Mouse (Mus musculus): ENCODE measurements around the gene Prkaa2.

The Prkaa2 gene

GRCm38 (mm10) chr4:105109199-105109989 is at the start of gene Prkaa2:
TSS of gene Prkaa2 (minus strand) at chr4:105109890.
- peak; percentile 69 for DNase-seq (ENCODE audit: extremely low spot score)

DNA sequence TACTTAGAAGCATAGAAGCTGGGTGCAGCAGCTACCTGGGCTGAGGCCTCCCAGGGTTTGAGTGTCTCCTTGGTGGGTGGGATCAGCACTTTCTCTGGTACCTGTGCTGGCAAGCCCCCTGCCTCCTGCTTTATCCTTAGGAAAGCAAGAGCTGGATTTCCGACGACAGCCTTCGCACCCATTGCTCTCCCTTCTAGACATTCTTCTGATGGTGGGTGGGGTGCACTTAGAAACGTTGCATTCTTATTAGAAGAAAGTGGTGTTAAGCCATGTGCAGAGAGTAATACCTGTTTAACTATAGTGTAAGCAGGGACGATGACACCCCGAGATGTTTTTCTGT is 49.8 kb upstream of the Prkaa2 start:
- DNase-seq (ENCODE audit: extremely low spot score) = no peak

DNA sequence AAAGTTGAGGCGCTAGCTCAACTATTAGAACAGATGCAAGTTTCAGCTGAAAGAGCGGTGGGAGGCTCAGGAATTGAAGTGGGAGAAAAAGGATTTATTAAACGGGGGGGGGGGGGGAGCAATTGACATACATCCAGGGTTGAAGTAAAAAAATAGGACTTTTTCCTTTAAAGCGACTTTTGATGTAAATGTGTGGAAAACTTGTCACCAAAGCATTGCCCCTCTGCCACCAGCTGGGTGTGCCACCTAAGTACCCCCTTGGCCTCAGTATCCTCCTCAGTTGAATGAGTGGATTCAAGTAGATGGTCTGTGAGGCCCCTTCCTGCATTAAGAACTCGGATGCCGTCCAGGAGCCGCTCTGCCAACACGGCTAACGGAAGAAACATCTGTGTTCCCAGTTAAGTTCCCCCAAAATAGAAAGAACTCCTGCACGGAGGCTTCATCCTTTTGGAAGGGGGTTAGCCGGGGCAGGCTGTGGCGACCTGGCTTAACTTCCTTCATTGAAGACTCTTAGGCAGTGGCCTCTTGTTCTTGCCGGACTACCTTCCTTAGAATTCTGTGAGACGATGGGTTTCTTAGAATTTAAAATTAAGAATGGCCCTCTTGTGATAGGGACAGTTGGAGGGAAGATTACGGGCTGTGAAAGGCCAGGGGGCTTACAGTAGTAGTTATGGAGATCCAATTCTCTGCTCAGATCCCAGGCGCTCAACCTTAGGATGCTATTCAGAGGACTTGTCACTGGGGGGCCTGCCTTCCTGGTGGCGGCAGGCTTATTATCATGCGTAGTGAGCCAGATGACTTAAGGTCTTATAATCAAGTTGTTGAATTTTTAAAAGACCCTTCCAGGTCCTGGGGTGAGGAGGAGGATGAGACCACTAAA is 49.2 kb upstream of the Prkaa2 start:
- peak; percentile 41 for DNase-seq (ENCODE audit: extremely low spot score)

DNA sequence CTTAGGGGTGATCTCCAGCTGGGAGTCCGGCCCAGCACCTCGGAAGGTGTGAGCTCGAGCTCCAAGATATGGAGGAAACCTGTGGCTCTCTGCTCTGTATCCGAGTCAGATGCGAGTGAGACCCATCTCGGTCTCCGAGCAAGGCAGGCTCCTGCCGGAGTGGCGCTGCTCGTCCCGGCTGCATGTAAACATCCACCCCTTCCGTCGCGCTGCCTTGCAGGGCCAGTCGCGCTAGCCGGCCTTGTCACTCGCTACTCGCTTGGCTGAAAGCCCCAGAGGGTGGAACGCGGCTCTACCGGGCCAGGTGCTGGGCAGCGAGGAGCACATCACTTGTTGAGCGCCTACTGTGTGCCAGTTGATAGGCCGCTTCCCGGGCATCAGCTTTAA is 48.5 kb upstream of the Prkaa2 start:
- DNase-seq (ENCODE audit: extremely low spot score) = peak; percentile 82

GRCm38 (mm10) chr4:105157276-105158168 is 47.8 kb upstream of the Prkaa2 start, which contains the start of gene Plpp3:
TSS of gene Plpp3 (plus strand) at chr4:105157347.
- peak; percentile 89 for DNase-seq (ENCODE audit: extremely low spot score)

DNA sequence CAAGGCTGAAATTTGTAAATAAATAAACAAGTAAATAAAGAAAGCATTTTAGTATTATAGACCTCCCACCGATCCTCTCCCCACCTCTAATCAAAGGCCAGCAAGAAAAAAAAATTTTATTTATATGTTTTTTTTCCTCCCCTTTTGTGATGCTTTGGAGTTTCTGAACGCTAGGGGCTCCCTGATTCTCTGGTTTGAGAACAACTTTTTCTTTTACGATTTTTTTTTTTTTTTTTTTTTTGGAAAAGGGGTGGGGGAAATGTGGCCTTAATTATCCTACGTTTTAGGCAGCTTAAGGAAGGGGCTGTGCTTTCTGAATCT is 47.2 kb upstream of the Prkaa2 start:
- no peak for DNase-seq (ENCODE audit: extremely low spot score)

- no peak for DNase-seq (ENCODE audit: extremely low spot score)
Observed at GRCm38 (mm10) chr4:105156281-105156680, 46.6 kb upstream of the Prkaa2 start.

DNA sequence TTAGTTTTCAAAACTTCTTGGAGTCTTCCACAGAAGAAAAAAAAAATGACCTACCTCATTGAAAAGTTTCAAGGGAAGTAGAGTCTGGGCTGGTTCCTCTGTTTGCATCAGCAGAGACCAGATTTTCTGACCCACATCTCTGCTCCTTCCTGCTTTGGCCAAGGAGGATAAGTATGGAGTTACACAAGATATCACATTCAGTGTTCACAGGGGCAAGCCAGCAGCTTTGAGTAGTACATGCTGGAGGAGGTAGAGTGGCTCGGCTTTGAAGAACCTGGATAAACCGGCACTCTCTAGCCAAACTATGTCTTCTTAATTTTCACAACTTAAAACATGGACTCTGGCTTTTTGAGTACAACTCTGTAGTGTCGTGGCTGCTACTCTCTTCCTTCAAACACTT is 43.5 kb upstream of the Prkaa2 start:
- no peak for DNase-seq (ENCODE audit: extremely low spot score)

DNA sequence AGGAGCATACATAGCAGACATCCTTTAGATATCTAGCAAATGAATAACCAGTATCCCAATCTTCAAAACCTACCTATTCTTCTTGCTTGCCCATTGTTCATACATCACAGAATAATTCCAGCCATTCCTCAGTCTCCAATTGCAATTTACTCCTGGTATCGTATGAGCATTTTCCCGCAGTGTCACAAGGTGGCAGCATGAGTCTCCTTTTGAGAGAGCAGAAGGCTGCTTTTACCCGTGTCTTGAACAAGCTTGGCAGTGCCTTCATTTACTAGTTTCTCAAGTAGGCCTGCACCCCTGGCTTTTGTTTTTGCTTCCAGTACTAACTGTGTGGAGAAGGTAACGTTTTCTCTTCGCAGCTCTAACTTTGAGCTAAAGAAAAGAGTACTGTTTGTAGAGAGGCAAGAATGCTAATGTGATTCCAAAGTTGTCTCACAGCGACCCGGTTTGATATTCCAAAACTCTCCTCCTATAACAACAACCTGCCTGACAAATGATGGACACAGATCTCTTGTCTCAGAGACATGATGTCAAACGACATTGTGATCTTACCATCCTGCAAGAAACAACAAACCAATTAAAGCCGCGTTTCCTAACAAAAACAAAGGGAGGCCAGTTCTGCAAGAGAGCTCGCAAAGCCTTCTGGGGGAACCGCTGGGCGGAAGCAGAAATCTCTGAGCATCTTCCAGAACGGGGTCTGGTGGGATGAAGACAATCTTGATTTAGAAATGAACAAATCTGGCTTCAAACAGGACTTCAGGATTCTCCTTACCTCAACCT is 42.4 kb upstream of the Prkaa2 start:
- DNase-seq (ENCODE audit: extremely low spot score) = peak; percentile 73

- DNase-seq (ENCODE audit: extremely low spot score) = no peak
Observed at GRCm38 (mm10) chr4:105149492-105149891, 39.8 kb upstream of the Prkaa2 start.

DNA sequence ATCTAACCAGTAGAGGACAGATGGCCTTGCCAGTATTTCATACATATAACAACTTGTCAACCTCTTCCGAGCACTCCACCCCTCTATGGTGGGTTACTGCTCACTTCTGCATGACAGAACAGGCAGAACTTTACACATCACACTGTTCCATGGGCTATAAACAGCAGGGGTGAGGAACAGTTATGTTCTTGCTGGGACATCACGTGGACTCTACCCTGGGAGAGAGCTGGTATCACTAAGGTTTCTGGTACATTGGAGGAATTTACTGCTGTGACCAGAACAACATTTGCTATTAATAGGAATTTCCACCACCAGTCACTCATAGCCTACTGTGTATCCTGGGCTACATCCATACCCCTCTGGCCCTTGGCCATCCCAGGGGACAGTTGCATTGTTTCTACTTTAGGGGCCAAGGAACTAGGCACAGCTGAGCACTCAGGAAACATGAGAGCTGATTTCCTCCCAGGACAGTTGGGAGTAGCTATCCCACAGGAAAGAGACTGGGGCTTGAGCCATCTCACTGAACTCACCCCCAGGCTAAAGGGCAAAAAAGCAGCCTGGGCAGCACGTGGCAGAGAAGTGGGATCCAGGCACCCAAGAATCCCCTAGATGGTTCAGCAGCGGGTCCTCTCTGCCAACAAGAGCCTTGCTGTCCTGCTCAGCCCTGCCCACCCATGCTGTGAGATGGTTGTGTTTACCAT is 23.8 kb upstream of the Prkaa2 start:
- no peak for DNase-seq (ENCODE audit: extremely low spot score)

DNA sequence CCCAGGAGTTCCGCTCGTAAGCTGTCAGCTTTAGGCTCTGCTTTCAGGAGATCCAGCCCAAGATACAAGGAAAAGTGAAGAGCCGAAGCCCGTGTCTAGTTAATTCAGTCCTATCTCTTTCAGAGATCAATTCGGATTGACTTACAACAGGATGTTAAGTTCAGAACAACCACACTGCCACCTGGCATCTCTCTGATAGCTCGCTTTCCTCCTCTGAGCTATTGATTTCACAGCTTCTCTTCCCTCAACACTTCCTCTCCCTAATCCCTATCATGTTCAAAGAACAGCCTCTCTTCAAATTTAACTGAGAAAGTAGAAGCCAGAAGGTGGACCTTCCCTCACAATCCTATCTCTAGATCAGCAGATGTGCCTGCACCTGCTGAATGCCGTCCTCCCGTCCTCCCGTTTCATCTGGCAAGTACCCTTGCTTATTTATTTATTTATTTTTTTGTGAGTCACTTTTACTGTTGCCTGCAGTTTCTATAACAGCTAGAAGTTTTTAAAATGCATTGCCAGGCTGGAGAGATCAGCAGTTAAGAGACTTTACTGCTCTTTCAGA is 22.1 kb upstream of the Prkaa2 start:
- DNase-seq (ENCODE audit: extremely low spot score) = no peak

- no peak for DNase-seq (ENCODE audit: extremely low spot score)
Observed at GRCm38 (mm10) chr4:105129212-105129611, 19.5 kb upstream of the Prkaa2 start.

GRCm38 (mm10) chr4:105122429-105122828 is 12.7 kb upstream of the Prkaa2 start:
- peak; percentile 54 for DNase-seq (ENCODE audit: extremely low spot score)

DNA sequence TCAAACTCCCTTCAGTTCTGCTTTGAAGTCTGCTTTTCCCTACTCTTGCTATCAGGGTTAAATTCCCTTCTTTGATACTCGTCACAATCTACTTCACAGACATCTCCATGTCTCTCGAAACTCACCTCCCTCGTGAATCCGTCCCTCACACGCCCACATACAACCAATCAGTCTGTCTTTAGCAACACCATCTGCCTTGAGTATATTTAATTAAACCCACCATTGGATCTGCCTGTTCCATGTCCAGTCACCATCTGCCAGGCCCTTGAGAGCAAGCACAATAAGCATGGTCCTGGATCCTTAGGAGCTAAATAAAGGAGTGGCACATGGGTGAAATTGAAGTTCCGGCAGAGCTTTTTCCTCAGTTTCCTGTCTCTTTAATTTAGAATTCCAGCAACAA is 11.4 kb upstream of the Prkaa2 start:
- DNase-seq (ENCODE audit: extremely low spot score) = no peak

GRCm38 (mm10) chr4:105113468-105113867 is 3.8 kb upstream of the Prkaa2 start:
- no peak for DNase-seq (ENCODE audit: extremely low spot score)

DNA sequence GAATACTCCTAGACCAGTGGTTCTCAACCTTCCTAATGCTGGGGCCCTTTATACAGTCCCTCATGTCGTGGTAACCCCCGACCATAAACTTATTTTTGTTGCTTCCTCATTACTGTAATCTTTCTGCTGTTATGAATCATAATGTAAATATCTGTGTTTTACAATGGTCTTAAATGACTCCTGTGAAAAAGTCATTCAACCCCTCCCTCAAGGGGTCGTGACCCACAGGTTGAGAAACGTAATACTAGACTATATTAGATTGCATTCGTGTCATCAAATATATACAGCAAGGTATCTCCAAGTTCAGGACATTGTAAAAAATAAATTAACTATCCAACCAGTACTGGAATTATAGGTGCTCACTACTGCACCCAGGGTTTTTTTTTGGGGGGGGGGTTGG is 3.4 kb upstream of the Prkaa2 start:
- no peak for DNase-seq (ENCODE audit: extremely low spot score)

- DNase-seq (ENCODE audit: extremely low spot score) = no peak
Observed at GRCm38 (mm10) chr4:105111770-105112169, 2.1 kb upstream of the Prkaa2 start.

GRCm38 (mm10) chr4:105110684-105111035 is 970 bp upstream of the Prkaa2 start:
- no peak for DNase-seq (ENCODE audit: extremely low spot score)

- no peak for DNase-seq (ENCODE audit: extremely low spot score)
Observed at GRCm38 (mm10) chr4:105109990-105110683, 447 bp upstream of the Prkaa2 start.

Measured in embryo, embryonic 9.5 days (tissue).